Mouse (Mus musculus) brown adipose tissue, adult 24 weeks (tissue): ENCODE data around the gene Ccdc14. TPM values are rescaled to one million over a fixed set of nuclear protein-coding genes. Genes with fewer than 3 reads are reported as not detected.
A peak's percentile ranks its signal among the peaks of the same experiment; 100 is the strongest.
"Not testable (repeated sequence)": the region's sequence is repeated elsewhere in the genome, so short reads cannot be mapped to it uniquely, and the experiment has no call there.

Experiments
- H3K27ac ChIP-seq: fragments of 200-500 bp; replicated peaks from 2 replicates; pipeline ENCODE4 v1.5.1; 2012; ENCODE audit warnings: low read depth, mild to moderate bottlenecking, low read length
- H3K4me1 ChIP-seq: fragments of 200-500 bp; 2 replicates; pipeline ENCODE4 v1.6.1; 2012; ENCODE audit warnings: low read length, mixed read lengths; ENCODE audit not compliant: control insufficient read depth, insufficient read depth, insufficient read length
- H3K4me3 ChIP-seq: fragments of 200-500 bp; 2 replicates; pipeline ENCODE4 v1.5.1; 2012; ENCODE audit warnings: low read depth, mild to moderate bottlenecking, low read length, moderate library complexity; ENCODE audit not compliant: insufficient read depth
- polyA plus RNA-seq: library from polyadenylated mRNA; stranded (reverse); fragments of >200 nt; gene quantifications from 2 replicates; pipeline ENCODE4 v1.2.4, GENCODE M21; 2012; ENCODE audit not compliant: missing spikeins, insufficient read depth, insufficient read length

The Ccdc14 gene
- polyA plus RNA-seq, 1 experiment: 0.36 TPM

GRCm38 (mm10) chr16:34691156-34691555 is 740 bp downstream of the Ccdc14 start:
- Histone ChIP-seq H3K4me3 (peak overlapping the region; percentile 95), H3K4me1 (0 out of 2 replicates have a peak, but pooled peaks cover 5% of the 10 kb centered on the region), H3K27ac (no peak overlapping the region)

GRCm38 (mm10) chr16:34694477-34694876 is 4.1 kb downstream of the Ccdc14 start:
- H3K4me3 ChIP-seq: no peak overlapping the region
- no peak overlapping the region for H3K27ac ChIP-seq
- 0 out of 2 replicates have a peak, but pooled peaks cover 5% of the 10 kb centered on the region for H3K4me1 ChIP-seq

DNA sequence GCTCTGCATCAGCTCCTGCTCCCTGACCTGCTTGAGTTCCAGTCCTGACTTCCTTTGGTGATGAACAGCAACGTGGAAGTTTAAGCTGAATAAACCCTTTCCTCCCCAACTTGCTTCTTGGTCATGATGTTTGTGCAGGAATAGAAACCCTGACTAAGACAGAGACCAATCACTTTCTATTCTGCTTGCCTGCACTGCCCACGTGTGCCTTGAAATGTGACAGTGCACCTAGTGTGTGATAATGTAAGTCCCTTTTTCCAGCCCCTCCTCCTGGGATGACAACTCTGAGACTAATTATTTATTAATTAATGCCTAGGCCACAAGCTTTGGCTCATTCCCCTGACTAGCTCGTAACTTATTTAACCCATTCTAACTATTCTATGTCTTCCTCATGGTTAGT is 8.3 kb downstream of the Ccdc14 start:
- H3K4me1 ChIP-seq, H3K4me3 ChIP-seq, H3K27ac ChIP-seq: not testable (repeated sequence)

DNA sequence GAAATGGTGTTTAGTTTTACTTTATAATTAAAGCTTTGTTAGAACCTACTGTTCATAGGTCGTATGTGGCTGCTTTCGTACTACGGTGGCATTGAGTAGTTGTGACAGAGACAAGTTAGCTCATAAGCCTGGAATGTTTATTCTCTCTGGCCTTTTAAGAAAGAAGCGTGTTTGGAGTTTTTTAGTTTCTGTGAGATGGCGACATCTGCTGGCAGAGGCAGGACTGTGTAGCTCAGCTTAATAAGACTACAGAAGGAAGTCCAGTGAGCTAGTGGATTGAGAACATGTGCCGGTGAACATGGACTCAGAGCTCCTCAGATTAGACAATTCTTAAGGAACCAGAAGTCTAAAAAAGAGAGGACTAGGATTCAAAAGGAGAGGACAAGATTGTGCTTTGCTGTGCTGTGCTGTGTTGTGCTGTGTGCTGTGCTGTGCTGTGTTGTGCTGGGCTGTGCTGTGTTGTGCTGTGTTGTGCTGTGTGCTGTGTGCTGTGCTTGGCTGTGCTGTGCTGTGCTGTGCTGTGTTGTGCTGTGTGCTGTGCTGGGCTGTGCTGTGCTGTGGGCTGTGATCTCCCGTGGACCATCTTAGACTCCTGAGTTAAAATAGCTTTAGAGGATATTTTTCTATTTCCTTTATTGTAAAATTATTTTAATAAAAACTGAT is 9.9 kb downstream of the Ccdc14 start:
- Histone ChIP-seq H3K27ac (no peak overlapping the region), H3K4me3 (no peak overlapping the region), H3K4me1 (no peaks in the 10 kb centered on the region)

- Histone ChIP-seq H3K27ac (no peak overlapping the region), H3K4me3 (no peak overlapping the region), H3K4me1 (no peaks in the 10 kb centered on the region)
These were observed 10.4 kb downstream of the Ccdc14 start for GRCm38 (mm10) chr16:34700828-34701216.

- peak overlapping the region; percentile 23; the same call in 1 of the 2 replicates for H3K27ac ChIP-seq
These were observed 15.6 kb downstream of the Ccdc14 start for GRCm38 (mm10) chr16:34706019-34706418.

GRCm38 (mm10) chr16:34706487-34706946 is 16.1 kb downstream of the Ccdc14 start:
- no peak overlapping the region for H3K4me3 ChIP-seq
- H3K27ac ChIP-seq: peak overlapping the region; percentile 23; the same call in 1 of the 2 replicates
- no peaks in the 10 kb centered on the region for H3K4me1 ChIP-seq

More at GRCm38 (mm10) chr16:34706019-34706418, 15.6 kb downstream of the Ccdc14 start:
- no peak overlapping the region for H3K4me3 ChIP-seq
- no peaks in the 10 kb centered on the region for H3K4me1 ChIP-seq

GRCm38 (mm10) chr16:34711481-34711880 is 21.1 kb downstream of the Ccdc14 start:
- no peak overlapping the region for H3K4me3 ChIP-seq
- no peak overlapping the region for H3K27ac ChIP-seq
- H3K4me1 ChIP-seq: no peaks in the 10 kb centered on the region

GRCm38 (mm10) chr16:34725156-34725555 is 34.7 kb downstream of the Ccdc14 start:
- no peak overlapping the region for H3K27ac ChIP-seq
- no peaks in the 10 kb centered on the region for H3K4me1 ChIP-seq
- H3K4me3 ChIP-seq: no peak overlapping the region

GRCm38 (mm10) chr16:34728610-34729009 is 38.2 kb downstream of the Ccdc14 start:
- H3K27ac ChIP-seq, H3K4me3 ChIP-seq, H3K4me1 ChIP-seq: not testable (repeated sequence)

- no peak overlapping the region for H3K27ac ChIP-seq
These were observed 39.0 kb downstream of the Ccdc14 start for GRCm38 (mm10) chr16:34729371-34729770.

DNA sequence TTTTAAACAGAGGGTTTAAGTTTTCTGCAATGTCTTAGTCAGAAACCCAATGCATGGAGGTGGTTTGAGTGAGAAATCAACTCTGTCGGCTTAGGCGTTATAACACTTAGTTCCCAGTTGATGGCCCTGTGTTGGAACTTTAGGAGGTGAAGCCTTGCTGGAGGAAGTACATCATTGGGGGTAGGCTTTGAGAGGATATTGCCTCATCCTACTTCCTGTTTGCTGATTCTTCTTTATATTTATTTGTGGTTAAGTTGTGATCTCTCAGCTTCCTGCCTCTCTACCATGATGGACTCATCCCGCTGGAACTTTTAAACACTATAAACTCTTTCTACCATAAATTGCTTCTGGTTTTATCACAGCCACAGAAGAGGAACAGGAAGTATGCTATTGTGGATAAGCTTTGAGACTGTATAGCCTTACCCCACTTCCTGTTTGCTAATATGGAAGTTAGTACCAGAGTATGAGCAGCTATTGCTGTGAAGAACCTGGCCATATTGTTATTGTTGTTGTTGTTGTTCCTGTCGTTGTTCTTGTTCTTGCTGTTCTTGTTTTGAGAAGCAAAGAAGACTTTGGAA is 48.3 kb downstream of the Ccdc14 start:
- Histone ChIP-seq H3K4me3 (no peak overlapping the region), H3K4me1 (no peaks in the 10 kb centered on the region), H3K27ac (no peak overlapping the region)

More at GRCm38 (mm10) chr16:34729371-34729770, 39.0 kb downstream of the Ccdc14 start:
- Histone ChIP-seq H3K4me1 (no peaks in the 10 kb centered on the region), H3K4me3 (no peak overlapping the region)

DNA sequence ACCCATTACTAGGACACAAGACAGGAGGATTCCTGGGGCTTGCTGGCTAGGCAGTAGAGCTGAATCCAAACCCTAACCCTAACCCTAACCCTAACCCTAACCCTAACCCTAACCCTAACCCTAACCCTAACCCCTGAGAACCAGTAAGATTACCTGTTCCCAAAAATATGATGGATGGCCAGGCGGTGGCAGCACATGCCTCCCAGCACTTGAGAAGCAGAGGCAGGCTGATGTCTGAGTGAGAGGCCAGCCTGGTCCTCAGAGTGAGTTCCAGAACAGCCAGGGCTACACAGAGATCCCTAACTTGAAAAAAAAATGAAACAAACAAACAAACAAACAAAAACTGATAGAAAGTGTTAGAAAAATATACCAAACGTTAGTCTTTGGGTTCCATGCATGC is 52.5 kb downstream of the Ccdc14 start:
- H3K4me1 ChIP-seq: no peaks in the 10 kb centered on the region
- no peak overlapping the region for H3K4me3 ChIP-seq
- H3K27ac ChIP-seq: no peak overlapping the region

DNA sequence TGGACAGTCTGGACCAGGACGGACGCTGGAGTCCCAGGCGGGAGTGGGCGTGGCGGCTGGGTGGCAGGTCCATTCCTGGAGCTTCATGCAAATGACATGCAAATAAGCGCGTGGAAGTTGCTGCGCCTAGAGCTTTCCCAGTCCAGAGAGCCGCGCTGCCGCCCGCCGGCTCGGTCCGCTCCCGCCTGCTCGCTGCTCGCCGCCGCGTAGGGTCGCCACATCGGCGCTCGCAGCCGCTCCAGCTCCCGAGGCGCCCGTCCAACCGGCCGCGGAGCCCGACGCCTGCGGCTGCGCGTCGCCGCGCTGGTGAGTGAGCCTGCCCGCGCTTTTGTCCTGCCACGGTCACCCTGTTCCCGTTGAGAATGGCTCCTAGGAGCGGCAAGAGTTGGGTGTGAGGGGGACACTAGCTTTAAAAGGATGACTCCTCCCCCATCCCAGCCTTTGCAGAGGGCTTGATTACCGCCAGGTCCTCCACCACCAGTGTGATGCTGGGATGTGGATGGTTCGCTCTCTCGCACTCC is 54.7 kb downstream of the Ccdc14 start, which contains the start of gene Mylk:
Mylk (plus strand) TSS at position 146 of the 521 bp plus-strand sequence.
- no peaks in the 10 kb centered on the region for H3K4me1 ChIP-seq
- H3K4me3 ChIP-seq: peak within 1 kb of the TSS; percentile 37
- no peak within 1 kb of the TSS for H3K27ac ChIP-seq

DNA sequence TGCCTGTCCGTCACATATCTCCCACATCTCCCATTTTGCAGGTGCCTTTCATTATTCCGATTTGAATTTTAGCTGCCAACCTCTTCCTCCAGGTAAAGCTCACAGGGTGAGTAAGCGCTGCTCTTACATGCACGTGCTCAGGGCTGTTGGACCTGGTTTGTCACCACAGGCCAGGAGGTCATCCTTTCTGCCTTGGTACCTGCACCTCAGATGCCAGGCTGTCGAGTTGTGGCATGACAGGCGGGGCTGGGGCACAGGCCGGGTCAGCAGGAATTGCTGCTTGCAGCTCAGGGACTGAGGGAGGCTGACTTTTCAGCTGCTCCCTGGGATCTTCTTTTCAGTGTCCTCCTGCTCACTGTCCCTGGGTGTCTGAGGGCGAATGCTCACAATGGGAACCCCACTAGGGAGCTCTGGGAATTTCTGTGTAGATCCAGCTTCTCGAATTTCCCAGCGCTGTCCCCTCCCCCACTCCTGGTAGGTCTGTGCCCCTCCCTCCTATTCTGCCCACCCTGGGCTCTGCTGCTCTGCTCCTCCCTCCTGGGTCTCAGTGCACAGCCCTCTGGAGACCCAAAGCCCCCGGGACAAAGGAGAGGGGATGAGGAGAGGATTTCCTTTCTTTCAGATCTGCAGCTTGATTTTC is 57.8 kb downstream of the Ccdc14 start:
- Histone ChIP-seq H3K27ac (no peak overlapping the region), H3K4me3 (no peak overlapping the region), H3K4me1 (no peaks in the 10 kb centered on the region)
